8 mouse cellular contexts compared by ENCODE assay signal in the genomic region with DNA sequence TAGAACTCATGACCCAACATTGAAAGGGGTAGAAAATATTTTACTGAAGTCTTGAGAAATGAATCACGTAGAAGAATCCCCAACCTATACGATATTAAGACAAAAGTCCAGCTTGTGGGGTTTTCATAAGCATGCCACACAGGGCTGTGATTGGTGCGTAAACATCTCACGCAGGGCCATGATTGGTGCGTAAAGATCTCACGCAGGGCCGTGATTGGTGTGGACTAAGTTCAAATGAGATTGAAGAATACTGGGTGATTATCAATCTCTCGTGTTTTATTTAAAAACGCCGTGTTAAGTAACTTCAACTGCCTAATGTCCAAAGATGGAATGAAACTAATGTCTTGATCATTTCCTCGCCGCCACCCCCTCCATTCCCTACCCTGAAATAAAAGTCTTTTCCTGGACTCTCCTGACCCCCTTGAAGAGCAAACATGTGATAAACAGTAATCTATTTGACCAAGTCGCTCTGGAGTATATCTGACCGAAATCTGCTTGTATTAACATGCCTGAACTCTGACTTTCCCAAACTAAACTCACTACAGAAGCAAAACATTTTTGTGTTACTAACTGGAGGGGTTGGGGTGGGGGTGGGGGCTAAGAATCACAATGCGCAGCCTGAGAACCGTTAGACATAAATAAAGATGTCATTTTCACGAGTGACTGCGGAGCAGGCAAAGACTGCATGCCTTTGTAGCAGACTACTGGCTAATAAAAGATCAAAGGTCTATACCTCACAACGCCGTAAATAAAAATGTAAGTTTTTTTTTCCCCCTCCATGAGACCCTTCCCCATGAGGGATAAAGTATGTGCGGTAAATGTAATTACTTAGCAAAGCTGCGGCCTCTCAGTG. TPM values are rescaled to one million over a fixed set of nuclear protein-coding genes. Genes with fewer than 3 reads are reported as not detected.
A peak's percentile ranks its signal among the peaks of the same experiment; 100 is the strongest.
DNase-seq lines count a peak whose midpoint lies in the region; ATAC-seq lines count a peak whose summit lies in the region.

No protein-coding gene starts in this region.

- intact Hi-C loops in left cerebral cortex, postnatal 14 days (cut with DNase I), result loop anchor here (5.0 kb wide), 2 partner anchors 620 to 635 kb away; no protein-coding TSS in a partner anchor
- intact Hi-C loops in left cerebral cortex, postnatal 25 days (cut with DNase I), result loop anchor here (5.0 kb wide), 1 partner anchor 385 kb away; no protein-coding TSS in a partner anchor

- no peak for DNase-seq in kidney, postnatal 25 days
- DNase-seq in forebrain, embryonic 10.5 days (ENCODE audit: extremely low spot score, low spot score), result no peak
- no peak for DNase-seq in left cerebral cortex, postnatal 14 days (ENCODE audit: low spot score in 2 of 2)
- no peak for DNase-seq in left cerebral cortex, postnatal 25 days (ENCODE audit: low spot score in 2 of 2)
- no peak for DNase-seq in embryo, embryonic 9.5 days (ENCODE audit: extremely low spot score)

- peak overlapping the region; percentile 51 for H3K9ac ChIP-seq in kidney, embryonic 16.5 days (replicated peaks; ENCODE audit: low read length)
- H3K9ac ChIP-seq in intestine, embryonic 16.5 days (ENCODE audit: low read depth, low read length), result peak overlapping the region; percentile 21
- peak overlapping the region; percentile 35 for H3K9ac ChIP-seq in neural tube, embryonic 13.5 days

- 0 out of 2 replicates have a peak, but pooled peaks cover 3% of the 10 kb centered on the region for H3K36me3 ChIP-seq in kidney, embryonic 16.5 days (ENCODE audit: insufficient read depth, low read length)
- H3K36me3 ChIP-seq in forebrain, embryonic 10.5 days (replicated peaks), result no peaks in the 10 kb centered on the region; the same call in 1 of the 2 replicates
- H3K36me3 ChIP-seq in intestine, embryonic 16.5 days (ENCODE audit: control insufficient read depth, insufficient read depth, low read length), result no peaks in the 10 kb centered on the region
- H3K36me3 ChIP-seq in neural tube, embryonic 13.5 days, result no peaks in the 10 kb centered on the region

- peaks cover 42% of the 10 kb centered on the region for H3K4me1 ChIP-seq in kidney, embryonic 16.5 days (ENCODE audit: insufficient read depth, low read length)
- peaks cover 49% of the 10 kb centered on the region for H3K4me1 ChIP-seq in forebrain, embryonic 10.5 days
- peaks cover 25% of the 10 kb centered on the region for H3K4me1 ChIP-seq in intestine, embryonic 16.5 days (ENCODE audit: control insufficient read depth, insufficient read depth, low read length)
- H3K4me1 ChIP-seq in neural tube, embryonic 13.5 days (replicated peaks), result peaks cover 17% of the 10 kb centered on the region

- peak overlapping the region; percentile 67 for H3K4me2 ChIP-seq in kidney, embryonic 16.5 days (replicated peaks; ENCODE audit: low read depth, low read length)
- peak overlapping the region; percentile 56 for H3K4me2 ChIP-seq in intestine, embryonic 16.5 days (ENCODE audit: low read depth, low read length)
- H3K4me2 ChIP-seq in neural tube, embryonic 13.5 days, result peak overlapping the region; percentile 57

- ATAC-seq in kidney, embryonic 16.5 days (ENCODE audit: low FRiP score, low TSS enrichment), result peak; percentile 60
- peak; percentile 3; the same call in 1 of the 2 replicates for ATAC-seq in intestine, embryonic 16.5 days
- ATAC-seq in neural tube, embryonic 13.5 days (ENCODE audit: low read depth), result peak; percentile 36; the same call in 1 of the 2 replicates

- no peaks in the 10 kb centered on the region for H3K9me3 ChIP-seq in kidney, embryonic 16.5 days (ENCODE audit: low read length)
- no peaks in the 10 kb centered on the region for H3K9me3 ChIP-seq in forebrain, embryonic 10.5 days
- H3K9me3 ChIP-seq in intestine, embryonic 16.5 days (ENCODE audit: control insufficient read depth, low read length), result no peaks in the 10 kb centered on the region
- H3K9me3 ChIP-seq in neural tube, embryonic 13.5 days, result no peaks in the 10 kb centered on the region

- H3K4me3 ChIP-seq in kidney, embryonic 16.5 days (ENCODE audit: low read length), result peak overlapping the region; percentile 41
- H3K4me3 ChIP-seq in forebrain, embryonic 10.5 days, result peak overlapping the region; percentile 24; the same call in 1 of the 2 replicates
- H3K4me3 ChIP-seq in intestine, embryonic 16.5 days (ENCODE audit: low read length), result peak overlapping the region; percentile 28
- H3K4me3 ChIP-seq in neural tube, embryonic 13.5 days, result peak overlapping the region; percentile 28

- peak overlapping the region; percentile 77 for H3K27ac ChIP-seq in kidney, embryonic 16.5 days (ENCODE audit: low read length)
- H3K27ac ChIP-seq in forebrain, embryonic 10.5 days, result peak overlapping the region; percentile 70
- 0 out of 2 replicates have a peak overlapping the region, but pooled peaks have one; percentile 31 for H3K27ac ChIP-seq in intestine, embryonic 16.5 days (ENCODE audit: low read length)
- 0 out of 2 replicates have a peak overlapping the region, but pooled peaks have one; percentile 52 for H3K27ac ChIP-seq in neural tube, embryonic 13.5 days (replicated peaks)

- no peaks in the 10 kb centered on the region for H3K27me3 ChIP-seq in kidney, embryonic 16.5 days (ENCODE audit: insufficient read depth, low read length)
- H3K27me3 ChIP-seq in forebrain, embryonic 10.5 days (ENCODE audit: poor library complexity, severe bottlenecking), result no peaks in the 10 kb centered on the region
- H3K27me3 ChIP-seq in intestine, embryonic 16.5 days (replicated peaks; ENCODE audit: control insufficient read depth, insufficient read depth, low read length), result no peaks in the 10 kb centered on the region
- H3K27me3 ChIP-seq in neural tube, embryonic 13.5 days, result no peaks in the 10 kb centered on the region

- 31% methylated on average over 22 of the region's 22 CpGs for WGBS in kidney, embryonic 16.5 days
- WGBS in forebrain, embryonic 10.5 days, result 80% methylated on average over 22 of the region's 22 CpGs
- 26% methylated on average over 22 of the region's 22 CpGs for WGBS in intestine, embryonic 16.5 days
- WGBS in neural tube, embryonic 13.5 days, result 54% methylated on average over 22 of the region's 22 CpGs

RNA-seq across cellular contexts. Expression of a gene that starts 27.0 kb away (rescaled TPM):
- polyA plus RNA-seq in kidney, embryonic 16.5 days (2015; fragmentation: Nextera tagmentation; extraction: Ambion mirVana), result 8.7 and 11.6 TPM in 2 replicates
- polyA plus RNA-seq in forebrain, embryonic 10.5 days (2016; fragmentation: Nextera tagmentation; extraction: Ambion mirVana), result 4.9 and 5.7 TPM in 2 replicates
- polyA plus RNA-seq in intestine, embryonic 16.5 days (2015; fragmentation: Nextera tagmentation; extraction: Ambion mirVana), result 11.2 and 14.0 TPM in 2 replicates
- polyA plus RNA-seq in neural tube, embryonic 13.5 days (2015; fragmentation: Nextera tagmentation; extraction: Ambion mirVana), result 1.0 and 1.8 TPM in 2 replicates
- 1 to 10 TPM; 5.2 to 6.8 TPM for total RNA-seq in left cerebral cortex, postnatal 14 days (2021)
- total RNA-seq in left cerebral cortex, postnatal 25 days (2021), result 1 to 10 TPM; 5.7 to 6.0 TPM

Comparison
In these comparisons a context has a peak if more than half of its experiments do, and no peak if none do; other contexts are left out.
1. ATAC-seq: peak in every context shown above with its lines; median percentile 60 in kidney, embryonic 16.5 days; 36 in neural tube, embryonic 13.5 days; 3 in intestine, embryonic 16.5 days.